8 mouse cellular contexts compared by ENCODE assay signal in genomic region chr4:150237636-150238361, GRCm38 (mm10). TPM values are rescaled to one million over a fixed set of nuclear protein-coding genes. Genes with fewer than 3 reads are reported as not detected.
A peak's percentile ranks its signal among the peaks of the same experiment; 100 is the strongest.
DNase-seq lines count a peak whose midpoint lies in the region; ATAC-seq and TF ChIP-seq lines count a peak whose summit lies in the region.

No protein-coding gene starts in this region.

- peak overlapping the region; percentile 89 for H3K9ac ChIP-seq in intestine, embryonic 16.5 days (ENCODE audit: low read depth, low read length)
- peak overlapping the region; percentile 84 for H3K9ac ChIP-seq in lung, embryonic 16.5 days (ENCODE audit: low read length)
- H3K9ac ChIP-seq in stomach, postnatal 0 days (ENCODE audit: low read length), result peak overlapping the region; percentile 87

- under 1% methylated on average over 21 of the region's 21 CpGs for WGBS in intestine, embryonic 16.5 days
- WGBS in lung, embryonic 16.5 days, result under 1% methylated on average over 21 of the region's 21 CpGs
- whole genome bisulfite sequencing in stomach, postnatal 0 days, result under 1% methylated on average over 21 of the region's 21 CpGs

- H3K27ac ChIP-seq in intestine, embryonic 16.5 days (ENCODE audit: low read length), result peak overlapping the region; percentile 97
- H3K27ac ChIP-seq in lung, embryonic 16.5 days (ENCODE audit: low read length), result peak overlapping the region; percentile 85
- peak overlapping the region; percentile 97 for H3K27ac ChIP-seq in stomach, postnatal 0 days (replicated peaks)

- no peak for TF ChIP-seq EP300 in stomach, postnatal 0 days (optimal IDR thresholded peaks at IDR 0.05)

- H3K9me3 ChIP-seq in E14TG2a.4 (ENCODE audit: low read length), result no peaks in the 10 kb centered on the region
- H3K9me3 ChIP-seq in intestine, embryonic 16.5 days (ENCODE audit: control insufficient read depth, low read length), result no peaks in the 10 kb centered on the region
- no peaks in the 10 kb centered on the region for H3K9me3 ChIP-seq in lung, embryonic 16.5 days (ENCODE audit: control insufficient read depth, low read length)
- no peaks in the 10 kb centered on the region for H3K9me3 ChIP-seq in stomach, postnatal 0 days (ENCODE audit: control insufficient read depth, low read length)

- no peak for ATAC-seq in CD4-positive, CD25-positive, alpha-beta regulatory T cell, adult 4 months
- ATAC-seq in erythroid progenitor cell, adult 5-6 weeks (replicated peaks; ENCODE audit: low FRiP score, poor library complexity, severe bottlenecking), result peak; percentile 52; the same call in 1 of the 2 replicates
- peak; percentile 25; the same call in 1 of the 2 replicates for ATAC-seq in intestine, embryonic 16.5 days
- peak; percentile 36; the same call in 1 of the 2 replicates for ATAC-seq in lung, embryonic 16.5 days (ENCODE audit: low read depth)
- ATAC-seq in stomach, postnatal 0 days (ENCODE audit: low FRiP score, low TSS enrichment), result no peak

- no peaks in the 10 kb centered on the region for H3K27me3 ChIP-seq in E14TG2a.4 (ENCODE audit: insufficient read depth, low read length)
- no peaks in the 10 kb centered on the region for H3K27me3 ChIP-seq in intestine, embryonic 16.5 days (replicated peaks; ENCODE audit: control insufficient read depth, insufficient read depth, low read length)
- H3K27me3 ChIP-seq in lung, embryonic 16.5 days (ENCODE audit: control insufficient read depth, insufficient read depth, low read depth, low read length), result no peaks in the 10 kb centered on the region
- no peaks in the 10 kb centered on the region for H3K27me3 ChIP-seq in stomach, postnatal 0 days (ENCODE audit: control insufficient read depth, insufficient read depth, low read length)

- H3K36me3 ChIP-seq in E14TG2a.4 (ENCODE audit: insufficient read depth, low read length), result peaks cover 55% of the 10 kb centered on the region
- peaks cover 17% of the 10 kb centered on the region for H3K36me3 ChIP-seq in intestine, embryonic 16.5 days (ENCODE audit: control insufficient read depth, insufficient read depth, low read length)
- peaks cover 23% of the 10 kb centered on the region for H3K36me3 ChIP-seq in lung, embryonic 16.5 days (ENCODE audit: control insufficient read depth, insufficient read depth, low read length)
- peaks cover 19% of the 10 kb centered on the region; the same call in 1 of the 2 replicates for H3K36me3 ChIP-seq in stomach, postnatal 0 days (ENCODE audit: control insufficient read depth, insufficient read depth, low read length)

- no peak for TF ChIP-seq CTCF in E14TG2a.4 (conservative IDR thresholded peaks at IDR 0.05; ENCODE audit: low read length)
- no peak for TF ChIP-seq CTCF in stomach, postnatal 0 days (IDR thresholded peaks at IDR 0.05; ENCODE audit: low read depth)

- peak; percentile 44 for DNase-seq in CD4-positive, CD25-positive, alpha-beta regulatory T cell, adult 2 months (ENCODE audit: low read depth, low spot score)
- DNase-seq in stomach, postnatal 0 days (ENCODE audit: low spot score), result peak; percentile 67
- DNase-seq in frontal cortex, postnatal 14 days (ENCODE audit: low spot score in 2 of 2), result no peak

- peak overlapping the region; percentile 100 for H3K4me3 ChIP-seq in E14TG2a.4 (replicated peaks; ENCODE audit: low read length)
- peak overlapping the region; percentile 88 for H3K4me3 ChIP-seq in intestine, embryonic 16.5 days (ENCODE audit: low read length)
- peak overlapping the region; percentile 75 for H3K4me3 ChIP-seq in lung, embryonic 16.5 days (ENCODE audit: low read length)
- H3K4me3 ChIP-seq in stomach, postnatal 0 days (ENCODE audit: low read depth, low read length), result peak overlapping the region; percentile 60

- H3K4me2 ChIP-seq in intestine, embryonic 16.5 days (ENCODE audit: low read depth, low read length), result peak overlapping the region; percentile 74
- H3K4me2 ChIP-seq in lung, embryonic 16.5 days (ENCODE audit: low read depth, low read length), result peak overlapping the region; percentile 73
- H3K4me2 ChIP-seq in stomach, postnatal 0 days (replicated peaks; ENCODE audit: low read depth), result peak overlapping the region; percentile 75

- peaks cover 55% of the 10 kb centered on the region for H3K4me1 ChIP-seq in E14TG2a.4 (replicated peaks; ENCODE audit: low read depth, low read length)
- peaks cover 24% of the 10 kb centered on the region for H3K4me1 ChIP-seq in intestine, embryonic 16.5 days (ENCODE audit: control insufficient read depth, insufficient read depth, low read length)
- H3K4me1 ChIP-seq in lung, embryonic 16.5 days (replicated peaks; ENCODE audit: control insufficient read depth, insufficient read depth, low read length), result peaks cover 28% of the 10 kb centered on the region
- 0 out of 2 replicates have a peak, but pooled peaks cover 9% of the 10 kb centered on the region for H3K4me1 ChIP-seq in stomach, postnatal 0 days (replicated peaks; ENCODE audit: control insufficient read depth, insufficient read depth)

RNA-seq across cellular contexts. Expression of gene Eno1, which starts 1.3 kb away (rescaled TPM):
- 1,000 to 10,000 TPM in 1 of 2 experiments, 100 to 1,000 TPM in 1; 733 to 1,178 TPM for polyA plus RNA-seq in CD4-positive, CD25-positive, alpha-beta regulatory T cell, adult 4 months (2017; shearing (Covaris generic))
- total RNA-seq in erythroid progenitor cell, adult 5-6 weeks (2015; ENCODE audit: low replicate concordance), result 79.6 and 121 TPM in 2 replicates
- 21.2 and 44.2 TPM in 2 replicates for total RNA-seq in erythroid progenitor cell, adult 5-6 weeks (2017; ENCODE audit: low replicate concordance)
- 1,882 and 2,067 TPM in 2 replicates for polyA plus RNA-seq in intestine, embryonic 16.5 days (2015; fragmentation: Nextera tagmentation; extraction: Ambion mirVana)
- 1,425 and 1,551 TPM in 2 replicates for polyA plus RNA-seq in lung, embryonic 16.5 days (2015; fragmentation: Nextera tagmentation; extraction: Ambion mirVana)
- 636 and 733 TPM in 2 replicates for polyA plus RNA-seq in stomach, postnatal 0 days (2015; fragmentation: Nextera tagmentation; extraction: Ambion mirVana)

RNA-seq across cellular contexts. Expression of gene Car6, which starts 36.7 kb away (rescaled TPM):
- polyA plus RNA-seq in CD4-positive, CD25-positive, alpha-beta regulatory T cell, adult 4 months (2017; shearing (Covaris generic)), result not detected
- total RNA-seq in erythroid progenitor cell, adult 5-6 weeks (2015; ENCODE audit: low replicate concordance), result not detected in 2 replicates
- not detected in 2 replicates for total RNA-seq in erythroid progenitor cell, adult 5-6 weeks (2017; ENCODE audit: low replicate concordance)
- not detected in 2 replicates for polyA plus RNA-seq in intestine, embryonic 16.5 days (2015; fragmentation: Nextera tagmentation; extraction: Ambion mirVana)
- not detected in 2 replicates for polyA plus RNA-seq in lung, embryonic 16.5 days (2015; fragmentation: Nextera tagmentation; extraction: Ambion mirVana)
- polyA plus RNA-seq in stomach, postnatal 0 days (2015; fragmentation: Nextera tagmentation; extraction: Ambion mirVana), result 0.06 TPM in 1 of 2 replicates, not detected in the other

RNA-seq across cellular contexts. Expression of gene Rere, which starts 43.6 kb away (rescaled TPM):
- 10 to 100 TPM; 24.7 to 28.4 TPM for polyA plus RNA-seq in CD4-positive, CD25-positive, alpha-beta regulatory T cell, adult 4 months (2017; shearing (Covaris generic))
- 24.9 and 31.0 TPM in 2 replicates for total RNA-seq in erythroid progenitor cell, adult 5-6 weeks (2015; ENCODE audit: low replicate concordance)
- 5.5 and 9.8 TPM in 2 replicates for total RNA-seq in erythroid progenitor cell, adult 5-6 weeks (2017; ENCODE audit: low replicate concordance)
- polyA plus RNA-seq in intestine, embryonic 16.5 days (2015; fragmentation: Nextera tagmentation; extraction: Ambion mirVana), result 20.0 and 22.2 TPM in 2 replicates
- polyA plus RNA-seq in lung, embryonic 16.5 days (2015; fragmentation: Nextera tagmentation; extraction: Ambion mirVana), result 24.8 and 30.3 TPM in 2 replicates
- 8.3 and 12.2 TPM in 2 replicates for polyA plus RNA-seq in stomach, postnatal 0 days (2015; fragmentation: Nextera tagmentation; extraction: Ambion mirVana)

Comparison
In these comparisons a context has a peak if more than half of its experiments do, and no peak if none do; other contexts are left out.
1. DNase-seq: peak in CD4-positive, CD25-positive, alpha-beta regulatory T cell, adult 2 months (single experiment) and stomach, postnatal 0 days (single experiment); none in frontal cortex, postnatal 14 days (0 of 2).
2. ATAC-seq: peak in erythroid progenitor cell, adult 5-6 weeks (single experiment), intestine, embryonic 16.5 days (single experiment) and lung, embryonic 16.5 days (single experiment); none in CD4-positive, CD25-positive, alpha-beta regulatory T cell, adult 4 months (single experiment) and stomach, postnatal 0 days (single experiment).
3. Peak in every context shown above with its lines, with median percentiles within 50 percentile points of each other: H3K4me3 ChIP-seq, H3K27ac ChIP-seq, H3K4me2 ChIP-seq and H3K9ac ChIP-seq.